Mouse (Mus musculus) heart, embryonic 16.5 days (tissue): ENCODE data around the gene Trim14. TPM values are rescaled to one million over a fixed set of nuclear protein-coding genes. Genes with fewer than 3 reads are reported as not detected.

Experiments
- ATAC-seq: fragments of 200-750 bp; cut with Nextera tagmentation; replicated peaks from 2 replicates; pipeline ENCODE4 v1.8.0; 2017; ENCODE audit warnings: moderate number of reproducible peaks; ENCODE audit not compliant: insufficient read depth, low FRiP score; ENCODE audit errors: extremely low read depth
- H3K27ac ChIP-seq: fragments of 300-500 bp; sonication (generic); 2 replicates; pipeline ENCODE4 v1.5.1; 2014; ENCODE audit warnings: mild to moderate bottlenecking, low read length, control low read depth, moderate library complexity
- H3K27me3 ChIP-seq: fragments of 300-500 bp; sonication (generic); 2 replicates; pipeline ENCODE4 v1.6.1; 2014; ENCODE audit warnings: low read length, mixed read lengths; ENCODE audit not compliant: control insufficient read depth, insufficient read depth
- H3K36me3 ChIP-seq: fragments of 300-500 bp; sonication (generic); 2 replicates; pipeline ENCODE4 v1.6.1; 2014; ENCODE audit not compliant: control insufficient read depth, insufficient read depth
- H3K4me1 ChIP-seq: fragments of 300-500 bp; sonication (generic); 2 replicates; pipeline ENCODE4 v1.6.1; 2014; ENCODE audit warnings: low read length, mixed read lengths; ENCODE audit not compliant: control insufficient read depth, insufficient read depth
- H3K4me2 ChIP-seq: fragments of 300-500 bp; sonication (generic); 2 replicates; pipeline ENCODE4 v1.6.1; 2014; ENCODE audit warnings: low read depth, mild to moderate bottlenecking, control low read depth, low read length
- H3K4me3 ChIP-seq: fragments of 300-500 bp; sonication (generic); 2 replicates; pipeline ENCODE4 v1.5.1; 2014; ENCODE audit warnings: mild to moderate bottlenecking, control low read depth, low read length
- H3K9ac ChIP-seq: fragments of 300-500 bp; sonication (generic); 2 replicates; pipeline ENCODE4 v1.6.1; 2014; ENCODE audit warnings: low read length, control low read depth
- H3K9me3 ChIP-seq: fragments of 300-500 bp; sonication (generic); replicated peaks from 2 replicates; pipeline ENCODE4 v1.6.1; 2016; ENCODE audit warnings: low read length; ENCODE audit not compliant: control insufficient read depth
- WGBS: fragments of 180-500 bp; shearing (Covaris S2); extraction: QIAGEN DNeasy Blood & Tissue Kit; methylation state at CpG from one replicate; pipeline ENCODE4 v1.1.7; 2014; 5-methylcytosine and 5-hydroxymethylcytosine counted together
- polyA plus RNA-seq: library from polyadenylated mRNA; unstranded; fragments of >200 nt; fragmentation: Nextera tagmentation; extraction: Ambion mirVana; gene quantifications from 2 replicates; pipeline ENCODE4 v1.2.1, GENCODE M21; 2015

Trim14 gene
- polyA plus RNA-seq, 1 experiment from 2014 or later: 4.7 TPM

DNA sequence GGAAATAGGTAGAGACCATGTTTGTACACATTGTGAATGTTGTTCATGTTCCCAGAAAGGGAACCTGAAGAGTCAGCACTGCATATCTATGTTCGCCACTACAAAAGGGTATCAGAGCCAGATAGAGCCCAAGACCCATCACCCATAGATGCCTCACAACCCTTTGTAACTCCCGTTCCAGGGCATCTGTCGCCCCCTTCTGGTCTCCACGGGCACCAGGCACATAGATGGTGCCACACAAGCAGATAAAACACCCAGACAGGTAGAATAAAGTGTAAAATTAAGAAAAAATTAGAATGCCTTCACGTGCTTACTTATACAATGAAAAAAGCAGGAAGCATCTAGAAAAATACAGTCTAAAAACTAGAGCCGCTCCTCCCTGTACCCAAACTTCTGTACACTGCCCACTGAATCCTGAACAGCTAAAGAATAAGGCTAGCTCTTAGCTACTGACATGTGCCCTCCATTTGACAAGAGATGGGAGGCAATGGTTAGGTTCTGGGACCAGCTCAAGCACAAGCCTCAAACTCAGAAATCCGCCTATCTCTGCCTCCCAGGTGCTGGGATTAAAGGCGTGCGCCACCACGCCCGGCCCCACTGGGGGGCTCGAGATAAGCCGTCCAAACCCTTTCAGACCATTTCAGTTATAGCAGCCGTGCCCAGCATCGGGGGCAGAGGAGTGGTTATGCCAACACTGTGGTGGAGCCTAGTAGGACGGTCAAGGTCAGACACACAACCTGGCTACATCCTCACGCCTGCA, 9.0 kb downstream of the Trim14 start:
- peak overlapping the region; percentile 70 for H3K9ac ChIP-seq
- H3K27me3 ChIP-seq: peaks cover 13% of the 10 kb centered on the region

DNA sequence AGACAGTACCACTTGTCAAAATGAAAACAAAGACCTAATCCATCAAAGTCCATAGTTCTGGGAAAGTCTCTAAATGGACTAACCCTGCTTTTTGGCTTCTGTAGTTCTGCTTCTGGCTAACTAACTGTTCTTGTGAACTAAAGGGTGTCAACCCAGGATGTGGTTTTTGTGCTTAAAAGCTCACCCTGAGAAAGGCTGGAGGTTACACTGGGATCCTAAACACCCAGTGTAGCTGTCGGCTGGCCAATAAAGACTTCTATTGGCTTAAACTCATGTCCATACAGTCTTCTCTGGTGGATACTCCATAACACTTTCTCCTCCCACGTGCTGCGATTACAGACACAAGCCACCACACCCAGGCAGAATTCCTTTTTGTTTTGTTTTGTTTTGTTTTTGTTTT, 9.7 kb downstream of the Trim14 start:
- H3K4me3 ChIP-seq: no peak overlapping the region
- peaks cover 8% of the 10 kb centered on the region for H3K4me1 ChIP-seq
- no peak overlapping the region for H3K9ac ChIP-seq
- H3K4me2 ChIP-seq: no peak overlapping the region
- WGBS: 89% methylated on average over 3 of the region's 3 CpGs
- no peak overlapping the region for H3K27ac ChIP-seq
- no peaks in the 10 kb centered on the region for H3K36me3 ChIP-seq
- peaks cover 10% of the 10 kb centered on the region; the same call in 1 of the 2 replicates for H3K27me3 ChIP-seq
- ATAC-seq: no peak
- H3K9me3 ChIP-seq: peaks cover 5% of the 10 kb centered on the region

More for the DNA sequence above, 9.0 kb downstream of the Trim14 start:
- H3K4me1 ChIP-seq: peaks cover 5% of the 10 kb centered on the region
- 25% methylated on average over 17 of the region's 17 CpGs for WGBS
- H3K27ac ChIP-seq: no peak overlapping the region
- peak overlapping the region; percentile 83 for H3K4me2 ChIP-seq
- no peaks in the 10 kb centered on the region for H3K36me3 ChIP-seq
- 0 out of 2 replicates have a peak, but pooled peaks have one; percentile 37 for ATAC-seq
- peak overlapping the region; percentile 50 for H3K4me3 ChIP-seq
- peaks cover 3% of the 10 kb centered on the region for H3K9me3 ChIP-seq

DNA sequence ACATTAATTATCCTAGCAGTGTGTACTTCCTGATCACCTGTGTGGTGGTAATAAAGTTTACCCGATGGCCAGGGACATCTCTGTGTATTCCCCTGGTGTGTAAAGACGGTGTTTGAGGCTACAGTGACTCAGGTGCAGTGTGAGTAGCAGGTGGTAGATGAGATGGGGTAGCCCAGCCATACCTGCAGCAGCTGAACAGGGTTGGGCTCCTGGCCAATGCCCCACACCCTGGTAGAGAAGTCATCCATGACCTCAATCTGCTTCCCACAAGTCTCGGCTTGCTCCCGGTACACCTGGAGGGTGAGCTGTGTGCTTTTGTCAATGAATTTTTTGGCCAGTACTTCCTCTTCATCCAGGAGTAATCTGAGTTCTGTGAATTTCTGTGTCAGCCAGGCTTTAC, 12.6 kb downstream of the Trim14 start:
- no peaks in the 10 kb centered on the region for H3K36me3 ChIP-seq
- H3K4me3 ChIP-seq: no peak overlapping the region
- H3K9ac ChIP-seq: no peak overlapping the region
- no peak overlapping the region for H3K27ac ChIP-seq
- H3K4me2 ChIP-seq: no peak overlapping the region
- H3K9me3 ChIP-seq: peaks cover 6% of the 10 kb centered on the region
- H3K27me3 ChIP-seq: 0 out of 2 replicates have a peak, but pooled peaks cover 10% of the 10 kb centered on the region
- peaks cover 18% of the 10 kb centered on the region for H3K4me1 ChIP-seq
- 78% methylated on average over 4 of the region's 4 CpGs for WGBS
- ATAC-seq: no peak

DNA sequence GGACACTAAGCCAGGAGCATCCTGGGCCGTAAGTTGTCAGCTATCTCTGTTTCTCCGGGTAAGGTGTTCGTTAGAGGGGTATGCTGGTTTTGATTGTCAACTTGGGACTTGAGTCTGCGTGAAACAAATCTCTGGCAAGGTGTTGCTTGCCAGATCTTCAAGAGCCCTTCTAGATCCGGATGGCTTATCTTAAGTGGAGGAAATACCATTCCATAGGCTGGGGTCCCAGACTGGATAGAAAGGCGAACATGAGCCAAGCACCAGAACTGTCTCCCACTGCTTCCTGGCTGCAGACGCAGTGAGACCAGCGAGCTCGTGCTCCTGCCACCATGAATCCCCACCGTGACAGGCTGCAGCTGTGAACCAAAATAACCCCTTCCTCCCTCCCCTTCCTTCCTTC, 14.5 kb downstream of the Trim14 start:
- WGBS: 45% methylated on average over 10 of the region's 10 CpGs
- no peak overlapping the region for H3K4me3 ChIP-seq
- H3K4me1 ChIP-seq: peaks cover 13% of the 10 kb centered on the region
- H3K9me3 ChIP-seq: peaks cover 7% of the 10 kb centered on the region
- H3K36me3 ChIP-seq: no peaks in the 10 kb centered on the region
- H3K27me3 ChIP-seq: 0 out of 2 replicates have a peak, but pooled peaks cover 10% of the 10 kb centered on the region
- no peak overlapping the region for H3K9ac ChIP-seq
- H3K27ac ChIP-seq: no peak overlapping the region
- no peak; the same call in 1 of the 2 replicates for ATAC-seq
- H3K4me2 ChIP-seq: no peak overlapping the region

DNA sequence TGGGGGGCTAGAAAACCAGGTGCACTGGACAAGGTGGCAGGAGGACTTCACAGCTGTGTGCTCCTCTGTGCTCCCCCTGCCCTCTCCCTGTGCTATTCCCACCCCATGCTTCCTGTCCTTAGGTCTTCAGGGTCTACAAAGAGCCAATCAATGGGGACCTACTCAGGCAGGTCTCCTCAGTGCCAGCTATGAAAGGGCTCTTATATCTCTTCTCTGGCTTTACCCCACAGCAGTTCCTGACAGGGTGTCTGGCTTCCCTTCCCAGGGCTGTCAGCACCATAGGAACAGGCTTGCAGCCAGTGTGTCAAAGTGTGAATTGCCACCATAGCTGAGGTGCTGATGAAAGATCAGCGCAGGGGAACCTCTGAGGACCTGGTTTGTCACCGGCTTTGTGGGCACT, 15.4 kb downstream of the Trim14 start:
- H3K9me3 ChIP-seq: peaks cover 7% of the 10 kb centered on the region
- no peaks in the 10 kb centered on the region for H3K36me3 ChIP-seq
- peak overlapping the region; percentile 30; the same call in 1 of the 2 replicates for H3K27ac ChIP-seq
- no peak overlapping the region for H3K4me3 ChIP-seq
- peak overlapping the region; percentile 28; the same call in 1 of the 2 replicates for H3K4me2 ChIP-seq
- H3K9ac ChIP-seq: no peak overlapping the region
- 0 out of 2 replicates have a peak, but pooled peaks cover 10% of the 10 kb centered on the region for H3K27me3 ChIP-seq
- WGBS: 24% methylated on average over 2 of the region's 2 CpGs
- H3K4me1 ChIP-seq: peaks cover 13% of the 10 kb centered on the region
- peak; percentile 92 for ATAC-seq

DNA sequence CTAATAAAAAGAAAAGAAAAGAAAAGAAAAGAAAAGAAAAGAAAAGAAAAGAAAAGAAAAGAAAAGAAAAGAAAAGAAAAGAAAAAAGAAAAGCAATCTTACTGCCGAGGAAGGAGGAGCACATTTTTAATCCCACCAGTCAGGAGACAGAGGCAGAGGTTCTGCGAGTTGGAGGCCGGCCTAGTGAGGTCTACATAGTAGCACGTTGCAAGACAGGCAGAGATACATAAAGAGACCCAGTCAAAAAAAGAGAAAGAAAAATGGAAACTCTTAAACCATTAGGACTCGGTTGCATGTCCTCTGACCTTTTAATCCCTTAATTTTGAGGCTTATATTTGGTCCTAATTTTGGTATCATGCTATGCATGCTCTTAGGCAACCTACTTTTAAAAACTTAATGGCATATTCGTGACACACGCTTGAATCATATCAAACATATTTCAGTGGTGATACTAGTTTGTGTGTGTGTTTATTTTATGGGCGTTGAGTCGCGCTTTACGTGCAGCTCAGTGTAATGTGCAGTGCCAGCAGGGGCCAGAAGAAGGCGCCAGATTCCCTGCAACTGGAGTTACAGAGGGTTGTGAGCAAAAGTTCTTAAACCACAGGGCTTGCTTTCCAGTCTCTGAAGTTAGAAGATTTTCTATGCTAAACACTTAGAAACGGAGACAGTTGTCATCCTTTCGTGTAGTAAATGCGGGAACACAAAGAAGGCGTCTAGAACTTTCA, 28.0 kb downstream of the Trim14 start:
- peak; percentile 33; the same call in 1 of the 2 replicates for ATAC-seq
- Histone ChIP-seq H3K36me3 (0 out of 2 replicates have a peak, but pooled peaks cover 4% of the 10 kb centered on the region), H3K4me3 (peak overlapping the region; percentile 61), H3K9ac (peak overlapping the region; percentile 44; the same call in 1 of the 2 replicates), H3K4me1 (no peaks in the 10 kb centered on the region), H3K27ac (0 out of 2 replicates have a peak overlapping the region, but pooled peaks have one; percentile 30), H3K4me2 (peak overlapping the region; percentile 75), H3K27me3 (no peaks in the 10 kb centered on the region; the same call in 1 of the 2 replicates), H3K9me3 (no peaks in the 10 kb centered on the region)
- 11% methylated on average over 16 of the region's 16 CpGs for WGBS

DNA sequence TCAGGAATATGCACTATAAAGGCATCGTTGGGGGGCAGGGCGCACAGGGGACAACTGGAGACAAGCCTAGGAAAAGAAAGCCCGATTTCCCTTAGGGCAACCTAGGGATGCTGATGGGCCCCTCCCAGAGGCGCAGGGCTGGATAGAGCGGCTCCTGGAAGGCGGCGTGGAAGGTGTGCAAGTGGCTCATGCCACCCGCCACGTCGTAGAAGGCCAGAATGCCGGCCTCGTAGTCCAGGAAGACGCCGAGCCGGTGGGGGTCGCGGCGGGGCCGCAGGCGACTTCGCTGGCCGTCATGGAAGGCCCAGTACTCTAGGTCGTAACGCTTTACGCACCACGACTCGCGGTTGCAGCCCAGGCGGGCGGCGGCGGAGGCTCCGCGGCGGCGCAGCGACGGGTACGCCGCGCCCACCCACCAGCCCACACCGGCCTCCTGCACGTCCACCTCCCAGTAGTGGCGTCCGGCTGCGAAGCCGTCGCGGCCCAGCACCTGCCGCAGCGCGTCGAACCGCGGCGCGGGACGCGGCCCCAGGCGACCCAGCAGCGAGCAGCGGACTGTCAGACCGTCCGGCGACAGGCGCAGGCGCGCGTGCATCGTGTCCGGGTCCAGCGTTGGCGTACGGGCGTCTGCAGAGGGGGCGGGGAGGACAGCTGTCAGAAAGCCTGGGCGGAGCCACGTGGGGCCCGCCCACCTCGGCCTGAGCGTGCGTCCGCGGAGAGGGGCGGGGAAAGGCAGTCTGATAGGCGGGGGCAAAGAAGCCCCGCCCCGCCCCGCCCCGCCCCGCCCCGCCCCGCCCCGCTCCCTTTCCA, 28.9 kb downstream of the Trim14 start:
- Histone ChIP-seq H3K4me3 (peak overlapping the region; percentile 61), H3K4me2 (peak overlapping the region; percentile 75), H3K27me3 (no peaks in the 10 kb centered on the region; the same call in 1 of the 2 replicates), H3K36me3 (peaks cover 9% of the 10 kb centered on the region; the same call in 1 of the 2 replicates), H3K27ac (no peak overlapping the region), H3K9me3 (no peaks in the 10 kb centered on the region), H3K4me1 (no peaks in the 10 kb centered on the region), H3K9ac (peak overlapping the region; percentile 72)
- peak; percentile 98 for ATAC-seq
- WGBS: 1% methylated on average over 94 of the region's 94 CpGs

DNA sequence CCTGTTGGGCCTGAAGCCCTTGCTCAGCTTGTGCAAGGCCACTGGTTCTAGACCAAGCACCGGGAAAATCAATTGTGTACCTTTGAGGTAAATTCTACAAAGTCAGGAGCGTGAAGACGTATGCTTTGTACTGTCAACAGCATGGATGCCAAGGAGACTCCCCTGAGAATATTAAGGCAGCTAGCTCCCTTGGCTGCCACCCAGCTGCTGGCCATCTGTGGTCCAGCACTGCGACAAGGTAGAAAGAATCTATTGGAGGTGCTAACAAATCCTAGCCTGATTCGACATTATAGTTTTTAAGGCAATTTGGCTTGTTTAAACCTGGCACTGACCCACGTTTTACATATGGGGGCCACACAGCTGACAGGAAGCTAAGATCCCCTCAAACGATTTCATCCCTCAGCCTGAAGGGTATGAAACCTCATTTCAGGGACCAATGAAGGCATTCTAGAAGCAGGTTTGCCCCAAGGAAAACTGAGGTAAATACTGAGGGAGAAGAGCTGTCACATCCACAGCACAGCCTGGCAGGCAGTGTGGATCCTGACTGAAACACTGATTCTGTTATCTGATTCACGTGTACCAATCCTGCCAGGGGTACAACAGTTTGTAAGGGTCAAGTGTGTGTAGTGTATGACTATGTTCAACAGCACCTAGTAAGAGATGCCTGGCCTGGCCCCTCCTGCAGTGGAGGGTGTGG, 30.4 kb downstream of the Trim14 start:
- WGBS: 63% methylated on average over 8 of the region's 8 CpGs
- H3K9ac ChIP-seq: no peak overlapping the region
- peaks cover 18% of the 10 kb centered on the region for H3K36me3 ChIP-seq

More for the DNA sequence above, 30.4 kb downstream of the Trim14 start:
- H3K9me3 ChIP-seq: no peaks in the 10 kb centered on the region
- ATAC-seq: no peak
- no peak overlapping the region for H3K4me2 ChIP-seq
- no peak overlapping the region for H3K4me3 ChIP-seq
- H3K27me3 ChIP-seq: no peaks in the 10 kb centered on the region; the same call in 1 of the 2 replicates
- no peak overlapping the region for H3K27ac ChIP-seq
- H3K4me1 ChIP-seq: no peaks in the 10 kb centered on the region
